Mouse (Mus musculus): ENCODE measurements around the gene Haus3. TPM values are rescaled to one million over a fixed set of nuclear protein-coding genes. Genes with fewer than 3 reads are reported as not detected.
A peak's percentile ranks its signal among the peaks of the same experiment; 100 is the strongest.

The Haus3 gene
- total RNA-seq (2022) = 1 to 10 TPM; 3.5 to 4.0 (median 3.6) TPM

DNA sequence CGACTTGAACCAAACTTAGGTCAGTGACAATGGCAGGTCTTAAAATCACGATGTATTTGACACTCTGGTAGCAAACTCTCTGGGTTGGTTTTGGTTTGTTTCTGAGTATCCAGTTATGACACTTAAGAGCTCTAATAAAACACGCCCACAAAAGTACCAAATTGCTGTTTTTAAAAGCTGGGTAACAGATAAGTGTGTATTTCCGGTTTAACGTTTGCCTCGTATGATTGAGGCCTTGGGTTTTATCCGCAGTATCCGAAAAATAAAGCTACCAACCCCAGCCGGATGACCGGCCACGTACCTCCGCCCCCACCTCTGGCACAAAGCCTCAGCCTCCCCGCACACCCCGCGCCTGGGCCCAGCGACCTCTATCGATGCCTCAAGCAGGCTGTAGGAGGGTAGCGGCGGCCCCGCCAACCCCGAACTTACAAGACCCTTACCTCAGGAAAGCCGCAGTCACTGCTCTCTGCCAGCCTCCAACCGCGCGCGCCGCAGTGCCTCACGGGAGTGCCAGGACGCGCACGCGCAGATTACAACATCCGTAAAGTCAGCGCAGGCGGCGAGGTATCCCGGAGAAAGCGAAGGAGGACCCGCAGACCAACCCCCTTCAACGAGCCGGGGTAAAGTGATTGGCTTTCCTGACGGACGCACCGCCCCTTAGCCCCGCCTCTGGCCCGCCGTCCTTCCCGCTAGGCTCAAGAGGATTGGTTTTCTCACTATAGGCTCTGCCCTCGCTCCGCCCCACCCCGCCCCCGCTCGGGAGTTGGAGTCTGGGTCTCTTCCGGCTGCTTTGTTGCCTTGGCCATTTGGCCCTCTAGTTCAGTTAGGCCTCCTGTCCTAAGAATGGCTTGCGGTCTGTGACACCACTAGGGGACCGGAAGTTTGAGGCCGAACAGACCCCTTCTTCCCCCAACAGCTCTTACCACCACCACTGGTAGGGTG, at the start of gene Haus3, which contains the start of gene Poln:
Gene Haus3 (minus strand): TSS at position 578 of the 942 bp plus-strand sequence.
Gene Poln (minus strand): TSS at position 499 of the 942 bp plus-strand sequence.
- peak; percentile 94 to 96 for DNase-seq (ENCODE audit: low spot score in 2 of 2)

DNA sequence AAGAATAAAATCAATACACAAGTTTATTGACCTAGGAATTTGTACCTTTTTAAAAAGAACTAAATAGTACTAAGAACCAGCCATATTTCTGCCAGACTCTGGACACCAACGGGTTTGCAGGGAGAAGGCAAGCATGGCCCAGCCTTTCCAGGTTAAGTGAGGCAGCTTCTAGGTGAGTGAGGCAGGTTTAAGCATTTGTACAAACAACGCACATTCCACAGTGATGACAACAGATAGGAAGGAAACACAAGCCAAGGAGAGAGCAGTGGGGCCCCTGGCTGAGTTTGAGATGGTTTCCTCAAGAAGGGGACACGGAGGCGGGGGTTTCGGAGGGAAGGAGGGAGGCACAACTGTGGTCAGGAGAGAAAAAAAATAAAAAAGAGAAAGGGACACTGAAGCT, 49.3 kb upstream of the Haus3 start:
- no peak for DNase-seq (ENCODE audit: low spot score in 2 of 2)

DNA sequence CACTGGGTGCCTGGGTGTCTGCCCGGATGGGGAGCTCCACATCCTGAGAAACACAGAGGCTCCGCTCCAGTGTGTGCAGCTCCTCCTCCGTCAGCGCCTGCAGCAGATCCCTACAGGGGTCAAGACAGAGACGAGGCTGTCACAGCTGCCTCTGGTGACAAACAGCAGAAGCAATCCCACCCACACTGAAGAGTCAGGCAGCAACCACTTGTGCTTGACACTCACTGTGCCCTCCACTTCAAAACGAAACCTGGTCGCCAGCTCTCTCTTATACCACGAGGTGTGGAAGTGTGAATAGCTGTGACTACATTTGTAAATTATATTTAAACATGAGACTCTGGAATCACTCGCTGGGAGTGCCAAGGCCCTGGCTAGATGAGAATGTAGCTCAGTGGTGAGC, 48.4 kb upstream of the Haus3 start:
- DNase-seq (ENCODE audit: low spot score in 2 of 2) = no peak

DNA sequence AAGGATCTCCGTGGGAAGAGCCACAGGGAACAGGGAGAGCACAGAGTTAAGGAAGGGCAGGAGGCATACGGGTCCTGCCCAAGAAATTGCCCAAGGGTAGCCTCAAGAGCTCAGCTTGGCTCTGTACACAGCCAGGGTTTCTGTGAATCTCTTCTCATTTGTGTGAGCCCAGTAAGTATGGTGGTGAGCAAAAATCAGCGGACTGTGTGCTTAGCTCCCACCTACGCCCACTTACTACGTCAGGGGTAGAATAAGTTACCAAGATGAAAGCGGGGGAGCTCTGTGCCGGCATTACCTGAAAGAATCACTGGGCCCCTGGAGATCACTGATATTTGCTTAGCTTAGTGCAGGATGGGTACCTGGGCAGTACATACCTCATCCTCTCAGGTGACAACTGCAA, 46.7 kb upstream of the Haus3 start:
- DNase-seq (ENCODE audit: low spot score in 2 of 2) = no peak

DNA sequence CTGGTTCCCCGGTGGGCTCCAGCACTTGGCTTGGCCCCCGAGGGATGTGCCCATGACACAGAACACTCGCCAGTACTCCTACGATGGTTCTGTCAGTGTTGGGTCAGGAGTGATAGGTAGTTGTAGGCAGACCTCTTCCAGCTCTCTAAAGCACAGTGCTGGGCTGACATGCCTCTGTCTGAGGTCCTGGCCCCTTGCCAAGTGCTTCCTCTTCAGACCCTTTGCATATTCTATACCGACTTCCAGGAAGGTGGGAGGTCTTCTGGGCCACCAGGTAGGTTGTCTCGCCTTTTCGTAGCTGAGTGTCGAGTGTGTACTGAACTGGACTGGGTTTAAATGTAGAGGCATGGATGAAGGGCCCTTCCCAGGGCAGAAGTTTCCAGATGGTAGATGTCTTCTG, 44.3 kb upstream of the Haus3 start:
- DNase-seq (ENCODE audit: low spot score in 2 of 2) = no peak

DNA sequence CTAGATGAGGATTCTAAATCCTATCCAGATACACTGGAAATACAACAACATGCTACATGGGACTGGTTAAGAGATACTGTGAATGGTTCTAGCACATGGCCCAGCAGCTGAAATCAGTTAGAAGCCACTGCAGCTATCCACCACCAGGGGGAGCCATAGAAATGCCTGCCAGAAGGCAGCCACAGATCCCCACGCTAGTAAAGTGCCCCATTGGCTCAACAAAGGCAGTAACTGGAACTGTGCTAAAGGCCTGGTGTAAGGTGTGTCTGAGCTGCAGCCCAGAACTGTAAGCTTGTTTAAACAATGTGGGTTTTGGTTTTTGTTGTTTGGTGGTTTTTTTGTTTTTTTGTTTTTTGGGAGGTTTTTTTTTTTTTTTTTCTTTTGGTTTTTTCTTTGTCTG, 41.0 kb upstream of the Haus3 start:
- DNase-seq (ENCODE audit: low spot score in 2 of 2) = peak in 1 of 2 experiments; percentile 49

DNA sequence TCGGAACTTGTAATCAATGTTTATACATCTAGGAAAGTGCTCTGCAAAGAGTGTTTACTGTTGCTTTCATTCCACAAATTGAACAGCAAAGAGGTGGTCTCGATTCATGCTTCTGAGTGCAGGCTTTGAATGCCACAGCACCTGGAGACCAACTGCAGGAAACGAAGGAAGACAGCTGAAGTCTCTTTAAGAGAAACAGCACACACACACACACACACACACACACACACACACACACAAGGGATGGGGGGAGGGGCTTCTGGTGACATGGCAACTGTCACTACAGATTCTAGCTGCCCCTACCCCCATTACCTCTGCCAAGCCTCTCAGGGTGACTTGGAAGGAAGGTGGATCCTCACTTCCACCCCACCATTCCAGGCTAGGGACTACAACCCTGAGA, 38.2 kb upstream of the Haus3 start:
- DNase-seq (ENCODE audit: low spot score in 2 of 2) = no peak

DNA sequence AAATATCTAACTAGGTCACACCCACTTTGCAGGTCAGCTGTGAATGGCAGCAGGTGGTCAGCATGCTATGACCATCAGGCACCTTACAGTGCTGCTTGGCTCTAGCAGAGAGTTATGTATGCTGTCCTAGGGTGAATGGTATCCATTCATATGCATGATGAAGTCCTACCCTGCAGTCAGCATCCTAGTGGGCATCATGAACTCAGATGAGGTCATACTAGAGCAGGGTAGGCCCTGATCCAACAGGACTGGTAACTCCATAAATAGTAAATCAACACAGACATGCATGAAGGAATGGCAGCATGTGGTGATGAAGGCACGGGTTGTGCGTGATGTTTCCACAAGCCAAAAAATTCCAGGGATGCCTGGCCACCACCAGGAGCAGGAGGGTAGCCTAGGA, 36.5 kb upstream of the Haus3 start:
- DNase-seq (ENCODE audit: low spot score in 2 of 2) = no peak

DNA sequence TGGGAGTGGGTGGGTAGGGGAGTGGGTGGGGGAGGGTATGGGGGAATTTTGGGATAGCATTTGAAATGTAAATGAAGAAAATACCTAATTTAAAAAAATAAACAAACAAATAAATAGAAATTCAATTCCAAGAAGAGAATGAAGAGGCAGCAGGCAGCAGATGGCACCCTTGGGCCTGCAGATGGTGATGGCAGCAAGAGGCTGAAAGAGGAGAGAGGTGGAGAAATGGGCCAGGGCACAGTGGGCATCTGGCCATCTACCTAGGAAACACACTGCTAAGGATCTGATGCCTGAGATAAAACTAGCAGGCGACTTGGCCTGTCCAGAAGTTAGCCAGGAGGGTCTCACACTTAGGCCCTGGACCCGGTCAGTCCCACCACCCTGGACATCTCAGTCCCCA, 35.6 kb upstream of the Haus3 start:
- DNase-seq (ENCODE audit: low spot score in 2 of 2) = no peak

DNA sequence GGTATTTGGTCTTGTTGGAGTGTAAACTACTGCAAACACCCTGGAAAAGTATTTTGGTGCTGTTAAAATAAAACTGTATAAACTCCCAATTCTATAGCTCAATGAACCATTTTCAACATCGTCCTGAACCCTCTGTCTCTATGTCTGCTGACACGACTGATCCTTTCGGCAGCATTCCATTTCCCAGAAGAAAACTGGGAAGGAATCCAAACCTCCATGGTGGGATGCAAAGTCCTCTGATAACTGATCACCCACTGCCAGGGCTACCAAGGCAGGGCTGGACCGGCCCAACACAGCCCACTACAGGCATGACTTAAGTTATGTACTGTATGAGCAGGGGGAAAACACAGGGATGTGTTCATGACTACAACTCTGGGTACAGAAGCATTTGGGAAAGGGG, 32.7 kb upstream of the Haus3 start:
- DNase-seq (ENCODE audit: low spot score in 2 of 2) = no peak

DNA sequence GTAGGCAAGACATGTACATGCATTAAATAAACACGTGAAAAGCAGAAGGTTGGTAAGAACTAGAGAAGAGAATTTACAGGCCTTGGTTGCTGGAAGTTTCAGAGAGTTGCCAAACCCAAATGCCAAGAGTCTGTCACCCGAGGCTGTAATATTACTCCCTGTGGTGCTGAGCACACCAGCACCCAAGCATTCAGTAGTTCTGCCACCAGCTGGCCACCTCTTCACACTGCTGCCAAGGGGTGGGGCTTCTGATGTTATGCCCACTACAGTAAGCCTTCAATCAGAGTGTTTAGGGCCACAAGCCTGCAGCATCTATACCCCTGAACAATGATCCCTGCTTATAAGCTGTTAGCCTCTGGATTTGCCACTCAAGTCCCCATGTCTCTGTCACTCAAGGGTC, 32.1 kb upstream of the Haus3 start:
- DNase-seq (ENCODE audit: low spot score in 2 of 2) = peak in 1 of 2 experiments; percentile 43

DNA sequence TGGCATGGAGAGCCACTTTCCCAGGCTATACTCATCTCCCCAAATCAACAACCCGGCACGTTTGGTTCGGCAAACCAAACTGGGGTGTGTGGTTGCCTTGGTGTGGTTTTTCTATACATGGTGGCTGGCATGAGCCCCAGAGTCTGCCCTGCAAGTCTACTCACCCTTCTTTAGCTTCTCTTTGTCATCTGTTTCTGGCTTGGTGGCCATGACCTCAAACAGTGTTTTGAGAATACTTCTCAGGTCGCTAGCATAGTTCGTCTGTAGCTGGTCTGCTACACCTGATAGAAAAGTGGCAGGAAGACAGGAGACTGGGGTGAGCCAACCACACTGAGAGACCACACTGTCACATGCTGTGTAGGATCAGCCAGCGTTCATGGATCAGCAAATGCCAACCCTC, 29.3 kb upstream of the Haus3 start:
- DNase-seq (ENCODE audit: low spot score in 2 of 2) = no peak

DNA sequence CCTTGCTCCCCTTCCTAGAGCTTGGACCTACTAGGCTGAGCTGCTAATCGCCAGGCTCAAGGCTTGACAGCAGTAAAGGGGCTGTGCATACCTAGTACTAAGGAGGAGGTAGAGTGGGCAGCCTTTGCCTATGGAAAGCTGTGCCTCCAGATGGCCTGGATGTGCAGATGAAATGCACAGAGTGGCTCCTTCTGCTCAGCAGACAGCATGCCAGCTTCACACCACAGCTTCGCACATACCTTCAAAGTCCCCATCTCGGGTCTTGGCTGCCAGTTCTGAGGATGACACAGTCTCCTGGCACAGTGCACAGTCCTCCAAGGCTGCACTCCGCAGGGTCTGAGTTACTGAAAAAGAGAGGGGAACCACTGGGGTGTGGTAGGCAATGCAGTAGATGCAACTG, 27.9 kb upstream of the Haus3 start:
- no peak for DNase-seq (ENCODE audit: low spot score in 2 of 2)

DNA sequence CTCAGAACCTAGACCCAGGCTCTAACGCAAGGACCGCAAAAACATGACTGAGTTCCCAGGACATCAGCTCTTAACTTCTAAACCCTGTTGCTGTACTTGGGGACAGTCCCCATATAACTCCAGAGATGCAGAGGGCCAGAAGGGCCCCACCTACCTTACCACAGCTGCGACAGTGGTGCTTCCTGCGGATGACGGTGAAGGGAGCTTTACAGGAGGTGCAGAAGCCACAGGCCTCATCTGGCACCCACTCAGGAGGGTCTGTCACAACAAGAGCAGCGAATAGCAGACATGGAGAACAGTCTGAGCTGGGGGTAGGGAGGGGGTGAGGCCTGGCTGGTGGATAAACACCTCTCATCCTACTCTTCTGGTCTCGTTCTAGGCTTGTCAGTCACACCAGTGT, 27.1 kb upstream of the Haus3 start:
- no peak for DNase-seq (ENCODE audit: low spot score in 2 of 2)

DNA sequence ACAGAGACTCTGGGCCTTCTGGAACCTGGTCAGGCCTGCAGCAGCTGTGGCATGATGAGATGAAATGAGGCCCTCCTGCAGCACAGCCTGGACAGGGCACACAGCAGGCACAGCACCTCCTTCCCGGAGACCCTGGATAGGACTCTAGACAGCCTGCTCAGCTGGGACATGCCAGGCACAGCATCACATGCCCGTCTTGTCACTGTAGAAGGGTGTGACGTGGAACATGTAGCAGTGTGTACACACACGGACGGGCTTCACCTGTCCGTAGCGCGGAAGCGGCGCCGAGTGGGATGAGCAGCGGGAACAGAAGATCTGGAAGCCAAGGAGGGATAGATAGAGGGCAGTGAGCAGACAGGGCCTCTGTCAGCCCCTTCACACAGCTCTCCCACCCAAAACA, 26.5 kb upstream of the Haus3 start:
- DNase-seq (ENCODE audit: low spot score in 2 of 2) = no peak

DNA sequence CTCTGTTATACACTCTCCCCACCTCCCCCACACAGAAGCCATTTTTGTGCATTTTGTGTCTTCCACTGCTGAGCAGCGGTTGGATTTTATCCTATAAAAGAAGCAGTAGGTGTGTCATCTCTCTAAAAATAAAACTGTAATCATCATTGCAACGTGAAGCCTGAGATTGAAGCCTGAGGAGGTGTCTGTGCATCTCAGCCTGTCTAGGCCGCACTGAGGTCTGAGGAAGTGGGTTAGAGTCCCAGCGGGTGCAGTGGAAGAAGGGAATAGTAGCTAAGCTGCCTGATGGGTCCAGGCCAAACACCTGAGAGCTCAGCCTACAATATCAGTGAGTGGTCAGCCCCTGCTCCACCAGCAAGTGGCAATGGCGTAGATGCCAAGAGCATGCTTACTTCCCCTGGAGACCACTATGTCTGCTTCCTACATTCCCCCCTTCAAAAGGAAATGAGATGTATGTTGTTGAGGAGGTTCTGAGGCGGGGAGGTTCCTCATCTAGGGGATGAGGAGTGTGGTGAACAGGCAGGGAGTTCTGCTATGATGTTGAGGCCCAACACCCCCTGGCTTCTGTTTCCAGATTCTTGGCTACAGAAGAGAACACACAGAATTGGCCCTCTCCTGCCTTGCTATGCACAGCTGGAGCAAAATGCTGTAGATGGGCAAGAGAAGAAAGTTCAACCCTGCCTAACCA, 25.8 kb upstream of the Haus3 start:
- no peak for DNase-seq (ENCODE audit: low spot score in 2 of 2)

DNA sequence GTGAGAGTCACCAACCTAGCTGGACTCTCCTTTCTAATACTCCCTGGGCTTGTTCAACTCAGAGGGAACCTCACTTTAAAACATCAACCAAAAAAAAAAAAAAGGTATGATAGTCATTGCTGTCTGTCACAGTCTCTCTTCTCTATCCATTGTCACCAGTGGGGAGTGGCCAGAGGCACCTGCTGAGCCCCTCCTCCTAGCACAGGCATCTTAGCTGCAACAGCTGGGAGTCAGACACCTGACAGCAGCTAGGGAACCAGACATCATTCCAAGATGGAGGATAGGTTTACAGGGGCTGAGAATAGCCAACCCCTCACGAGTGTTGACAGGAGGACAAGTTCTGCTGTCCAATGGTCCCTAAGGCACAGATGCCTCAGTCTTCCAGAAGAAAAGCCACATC, 25.1 kb upstream of the Haus3 start:
- no peak for DNase-seq (ENCODE audit: low spot score in 2 of 2)

DNA sequence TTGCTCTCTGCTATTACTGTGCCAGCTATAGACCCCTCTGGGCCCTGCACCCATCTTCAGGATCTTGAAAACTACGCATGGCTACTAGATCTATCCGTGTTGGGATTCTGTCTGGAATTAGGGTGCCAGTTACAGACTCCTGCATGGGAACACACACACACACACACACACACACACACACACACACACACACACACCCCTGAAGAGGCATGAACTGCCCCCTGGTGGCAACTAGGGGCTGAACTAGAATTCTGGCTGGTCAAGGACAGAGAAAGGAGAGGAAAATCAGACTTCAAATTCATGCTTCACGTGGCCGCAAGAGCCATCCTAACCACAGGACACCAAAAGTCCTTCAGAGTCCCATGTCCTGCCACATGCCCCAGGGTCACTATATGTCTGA, 22.5 kb upstream of the Haus3 start:
- no peak for DNase-seq (ENCODE audit: low spot score in 2 of 2)

DNA sequence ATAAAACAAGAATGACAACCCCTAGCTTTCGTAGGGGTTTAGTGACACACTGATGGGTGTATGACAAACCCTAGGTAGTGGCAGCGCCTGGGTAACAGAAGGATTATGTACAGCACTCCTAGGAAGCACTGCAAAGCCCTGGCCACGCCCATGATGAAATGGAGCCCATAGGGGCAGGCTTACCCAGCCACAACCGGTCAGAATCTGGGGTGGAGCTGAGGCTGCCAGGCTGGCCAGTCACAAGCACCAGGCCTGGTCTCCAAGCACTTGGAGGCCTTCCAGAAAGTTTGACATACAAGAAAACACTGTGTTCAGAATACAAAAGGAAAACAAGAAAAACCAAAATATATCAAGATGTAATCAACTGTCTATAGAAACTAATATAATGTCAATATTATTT, 21.7 kb upstream of the Haus3 start:
- DNase-seq (ENCODE audit: low spot score in 2 of 2) = no peak

DNA sequence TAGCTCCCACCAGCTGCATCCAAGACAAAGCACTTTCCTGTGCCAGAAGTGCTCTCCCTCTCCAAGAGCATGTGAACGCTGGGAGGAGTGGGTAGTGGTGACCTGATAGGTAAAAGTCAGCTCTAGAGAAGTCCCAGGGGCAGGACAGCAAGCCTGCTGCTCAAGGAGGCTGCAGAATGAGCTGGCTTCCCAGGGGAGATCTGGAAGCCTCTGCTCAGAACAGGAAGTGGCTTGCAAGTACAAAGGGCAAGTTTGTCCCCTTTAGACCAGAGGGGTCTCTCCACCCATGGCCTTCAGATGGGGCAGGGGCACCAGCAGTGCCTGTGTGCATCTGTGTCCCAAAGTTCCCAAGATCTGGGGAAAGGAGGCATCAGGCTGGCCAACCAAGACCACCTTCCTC, 20.2 kb upstream of the Haus3 start:
- DNase-seq (ENCODE audit: low spot score in 2 of 2) = no peak

DNA sequence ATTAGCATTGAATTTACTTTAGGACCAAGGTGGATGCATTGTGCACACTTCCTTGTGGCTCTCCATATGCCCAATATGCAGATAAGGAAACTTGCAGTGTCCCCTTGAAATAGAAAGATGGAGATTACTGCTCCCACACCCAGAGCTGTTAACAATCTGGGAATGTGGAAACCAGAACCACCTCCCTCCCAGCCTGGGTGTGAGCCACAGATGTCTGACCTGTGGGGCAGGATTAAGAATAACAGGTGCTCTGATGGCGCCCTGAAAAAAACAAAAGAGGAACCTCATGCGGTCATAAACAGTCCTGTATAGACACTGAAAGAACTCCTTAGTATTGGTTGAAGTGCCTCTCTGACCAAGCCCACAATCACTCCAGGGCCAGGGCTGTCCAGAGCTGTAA, 19.5 kb upstream of the Haus3 start:
- no peak for DNase-seq (ENCODE audit: low spot score in 2 of 2)

DNA sequence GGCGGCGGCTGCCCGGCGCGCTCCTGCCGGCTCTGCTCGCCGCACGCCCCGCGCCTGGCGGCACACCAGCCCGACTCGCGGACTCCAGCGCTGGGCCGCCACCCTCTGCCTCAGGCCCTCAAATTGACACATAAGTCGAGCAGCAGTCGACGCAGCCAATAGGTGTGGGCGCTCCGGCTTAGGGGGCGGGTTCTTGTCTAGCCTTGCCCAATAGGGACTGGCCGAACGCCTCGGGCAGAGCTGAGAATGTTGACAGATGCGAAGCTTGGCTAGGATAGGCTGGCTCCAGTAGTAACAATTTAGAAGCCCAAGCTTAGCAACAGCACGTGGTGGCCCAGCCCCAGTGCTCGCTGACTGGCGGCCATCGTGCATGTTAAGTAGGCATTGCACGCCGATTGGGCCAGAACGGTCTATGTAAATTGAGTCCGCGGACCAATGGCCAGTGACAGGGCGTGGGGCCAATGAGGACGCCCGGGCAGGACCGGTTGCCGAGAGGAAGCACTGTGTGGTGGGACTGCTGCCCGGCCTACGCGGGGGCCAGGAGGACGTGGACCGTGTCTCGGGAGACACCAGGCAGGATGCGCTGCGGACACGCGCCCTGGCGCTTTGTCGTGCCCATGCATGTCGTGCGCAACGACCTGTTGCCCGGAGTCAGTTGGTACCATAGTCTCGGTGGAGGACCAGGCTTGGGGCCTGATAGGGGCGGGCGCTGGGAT, 18.4 kb upstream of the Haus3 start, which contains the start of gene Mxd4:
Gene Mxd4 (minus strand): TSS at position 120 of the 716 bp plus-strand sequence.
- peak; percentile 99 to 100 for DNase-seq (ENCODE audit: low spot score in 2 of 2)
